18 mouse cellular contexts compared by ENCODE assay signal in genomic region chr10:56597382-56597781, GRCm38 (mm10).
DNase-seq lines count a peak whose midpoint lies in the region; ATAC-seq lines count a peak whose summit lies in the region.
"Had no signal": no experiment of that assay in that cellular context is flagged by ENCODE, and none has a peak within 500 bp of the region (broad histone marks: within the 10 kb centered on the region; RNA-seq: fewer than 3 reads in every experiment).

No protein-coding gene starts in this region.

- no peak for ATAC-seq in neural tube, embryonic 11.5 days (ENCODE audit: insufficient read depth, low FRiP score, low TSS enrichment)
- ATAC-seq in neural tube, embryonic 15.5 days (ENCODE audit: low FRiP score) = no peak
- peak; percentile 73 for ATAC-seq in heart, embryonic 11.5 days (replicated peaks; ENCODE audit: insufficient number of reproducible peaks, low FRiP score, low TSS enrichment)
- ATAC-seq: CD4-positive, CD25-positive, alpha-beta regulatory T cell, adult 4 months; intestine, embryonic 15.5 days; midbrain, embryonic 13.5 days had no signal

- H3K4me2 ChIP-seq in neural tube, embryonic 11.5 days (ENCODE audit: low read depth) = no peak overlapping the region
- H3K4me2 ChIP-seq in neural tube, embryonic 15.5 days = no peak overlapping the region
- H3K4me2 ChIP-seq in heart, embryonic 11.5 days = no peak overlapping the region; the same call in 1 of the 2 replicates
- H3K4me2 ChIP-seq: embryonic facial prominence, embryonic 15.5 days; intestine, embryonic 15.5 days; lung, embryonic 14.5 days; midbrain, embryonic 13.5 days had no signal

- no peak overlapping the region for H3K27ac ChIP-seq in neural tube, embryonic 11.5 days (ENCODE audit: low read depth, low read length)
- H3K27ac ChIP-seq in neural tube, embryonic 15.5 days (replicated peaks) = no peak overlapping the region
- H3K27ac ChIP-seq in heart, embryonic 11.5 days (ENCODE audit: low read depth, low read length) = no peak overlapping the region
- H3K27ac ChIP-seq: embryonic facial prominence, embryonic 15.5 days; intestine, embryonic 15.5 days; macrophage; midbrain, embryonic 13.5 days had no signal

- no peaks in the 10 kb centered on the region for H3K4me1 ChIP-seq in neural tube, embryonic 11.5 days (ENCODE audit: control insufficient read depth, insufficient read depth, low read length)
- H3K4me1 ChIP-seq in neural tube, embryonic 15.5 days = no peaks in the 10 kb centered on the region
- H3K4me1 ChIP-seq in heart, embryonic 11.5 days (ENCODE audit: control insufficient read depth, insufficient read depth, low read length) = peaks cover 15% of the 10 kb centered on the region
- H3K4me1 ChIP-seq: embryonic facial prominence, embryonic 15.5 days; intestine, embryonic 15.5 days; midbrain, embryonic 13.5 days had no signal

- no peak overlapping the region for H3K9ac ChIP-seq in neural tube, embryonic 11.5 days (ENCODE audit: low read length)
- H3K9ac ChIP-seq in neural tube, embryonic 15.5 days (replicated peaks) = no peak overlapping the region
- H3K9ac ChIP-seq in heart, embryonic 11.5 days (ENCODE audit: low read depth, low read length) = no peak overlapping the region
- H3K9ac ChIP-seq: embryonic facial prominence, embryonic 15.5 days; intestine, embryonic 15.5 days; lung, embryonic 14.5 days; midbrain, embryonic 13.5 days had no signal

- H3K36me3 ChIP-seq in neural tube, embryonic 11.5 days (ENCODE audit: control insufficient read depth, insufficient read depth, low read length) = no peaks in the 10 kb centered on the region
- no peaks in the 10 kb centered on the region for H3K36me3 ChIP-seq in neural tube, embryonic 15.5 days
- no peaks in the 10 kb centered on the region for H3K36me3 ChIP-seq in heart, embryonic 11.5 days (ENCODE audit: control insufficient read depth, insufficient read depth, low read length)
- H3K36me3 ChIP-seq: embryonic facial prominence, embryonic 15.5 days; intestine, embryonic 15.5 days; midbrain, embryonic 13.5 days had no signal

- WGBS in neural tube, embryonic 11.5 days = 60% methylated on average over 5 of the region's 5 CpGs
- WGBS in neural tube, embryonic 15.5 days = 74% methylated on average over 5 of the region's 5 CpGs
- WGBS in heart, embryonic 11.5 days (ENCODE audit: insufficient replicate concordance) = 29% methylated on average over 5 of the region's 5 CpGs

- DNase-seq in heart, adult 18-20 months = peak; percentile 26 to 29
- DNase-seq in heart, postnatal 14 days = no peak
- peak; percentile 18 for DNase-seq in neural tube, embryonic 11.5 days (ENCODE audit: low spot score)
- DNase-seq in skeletal muscle tissue, adult 2 months (ENCODE audit: low read depth, low spot score) = peak; percentile 23
- DNase-seq in frontal cortex, adult 2 months (ENCODE audit: extremely low spot score in 1 of 2, low spot score in 1 of 2) = no peak
- no peak for DNase-seq in layer of hippocampus, postnatal 25 days (ENCODE audit: extremely low spot score in 1 of 2, low spot score in 1 of 2)
- DNase-seq: adrenal gland, postnatal 36 days; liver; lung, embryonic 14.5 days; thymus, postnatal 25 days had no signal

- H3K4me3 ChIP-seq in neural tube, embryonic 11.5 days (ENCODE audit: low read depth, low read length) = no peak overlapping the region
- no peak overlapping the region for H3K4me3 ChIP-seq in neural tube, embryonic 15.5 days (replicated peaks)
- H3K4me3 ChIP-seq in heart, embryonic 11.5 days (ENCODE audit: low read depth, low read length) = no peak overlapping the region
- H3K4me3 ChIP-seq: embryonic facial prominence, embryonic 15.5 days; intestine, embryonic 15.5 days; midbrain, embryonic 13.5 days; myocyte had no signal

- intact Hi-C loops in heart, postnatal 14 days (cut with DNase I) = loop anchor here (5.0 kb wide), 1 partner anchor 155 kb away; no protein-coding TSS in a partner anchor

- H3K9me3 ChIP-seq in neural tube, embryonic 11.5 days (ENCODE audit: control insufficient read depth, low read length) = no peaks in the 10 kb centered on the region
- no peaks in the 10 kb centered on the region for H3K9me3 ChIP-seq in neural tube, embryonic 15.5 days (replicated peaks)
- no peaks in the 10 kb centered on the region for H3K9me3 ChIP-seq in heart, embryonic 11.5 days (replicated peaks; ENCODE audit: control insufficient read depth, low read length)
- H3K9me3 ChIP-seq: embryonic facial prominence, embryonic 15.5 days; intestine, embryonic 15.5 days; midbrain, embryonic 13.5 days had no signal

- H3K27me3 ChIP-seq in neural tube, embryonic 11.5 days (ENCODE audit: control insufficient read depth, insufficient read depth, low read length) = no peaks in the 10 kb centered on the region
- H3K27me3 ChIP-seq in neural tube, embryonic 15.5 days (replicated peaks) = no peaks in the 10 kb centered on the region
- H3K27me3 ChIP-seq in heart, embryonic 11.5 days (ENCODE audit: control insufficient read depth, insufficient read depth, low read length) = no peaks in the 10 kb centered on the region
- H3K27me3 ChIP-seq: embryonic facial prominence, embryonic 15.5 days; intestine, embryonic 15.5 days; midbrain, embryonic 13.5 days had no signal

Comparison
In these comparisons a context has a peak if more than half of its experiments do, and no peak if none do; other contexts are left out.
1. DNase-seq: peak in heart, adult 18-20 months (2 of 2), neural tube, embryonic 11.5 days (single experiment) and skeletal muscle tissue, adult 2 months (single experiment); none in heart, postnatal 14 days (0 of 2), frontal cortex, adult 2 months (0 of 2) and layer of hippocampus, postnatal 25 days (0 of 2).